Mouse (Mus musculus) hematopoietic stem cell, adult 5-6 weeks (primary cell): Measurements from ENCODE around the gene Syngr2. TPM values are rescaled to one million over a fixed set of nuclear protein-coding genes. Genes with fewer than 3 reads are reported as not detected.
"Not testable (repeated sequence)": the region's sequence is repeated elsewhere in the genome, so short reads cannot be mapped to it uniquely, and the experiment has no call there.

Experiments
- ATAC-seq, 2 experiments: fragments of 125-278 bp in 1 of 2; replicated peaks in 1 of 2; 2 replicates each; pipeline ENCODE4 v1.8.0; 2016 to 2017; ENCODE audit warnings: inconsistent platforms in 2 of 2, mild to moderate bottlenecking in 2 of 2, moderate number of reproducible peaks in 2 of 2, low read depth in 1 of 2, moderate TSS enrichment in 1 of 2; ENCODE audit not compliant: low FRiP score in 2 of 2, poor library complexity in 2 of 2, severe bottlenecking in 2 of 2, insufficient read depth in 1 of 2, low TSS enrichment in 1 of 2
- total RNA-seq: library from RNA; stranded (forward); fragments of 172-1452, 232-1000 nt; gene quantifications from 2 replicates; pipeline ENCODE4 v1.2.3, GENCODE M21; 2017

The Syngr2 gene
- total RNA-seq, 1 experiment from 2014 or later: 81.0 TPM

DNA sequence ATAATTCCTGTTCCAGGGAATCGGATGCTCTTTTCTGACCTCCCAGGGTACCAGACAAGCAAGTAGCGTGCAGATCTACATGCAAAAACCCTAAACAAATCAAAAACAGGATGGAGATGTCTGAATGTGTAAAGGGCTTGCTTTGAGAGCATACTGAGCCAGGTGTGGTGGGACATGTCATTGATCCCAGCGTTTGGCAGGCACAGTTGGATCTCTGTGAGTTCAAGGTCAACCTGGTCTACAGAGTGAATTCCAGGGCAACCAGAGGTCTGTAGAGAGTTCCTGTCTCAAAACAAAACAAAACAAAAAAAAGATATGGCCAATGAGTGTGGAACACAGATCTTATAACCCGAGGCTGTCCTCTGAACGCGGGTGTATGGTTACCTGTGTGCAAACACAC, 13.9 kb downstream of the Syngr2 start:
- no peak for ATAC-seq

DNA sequence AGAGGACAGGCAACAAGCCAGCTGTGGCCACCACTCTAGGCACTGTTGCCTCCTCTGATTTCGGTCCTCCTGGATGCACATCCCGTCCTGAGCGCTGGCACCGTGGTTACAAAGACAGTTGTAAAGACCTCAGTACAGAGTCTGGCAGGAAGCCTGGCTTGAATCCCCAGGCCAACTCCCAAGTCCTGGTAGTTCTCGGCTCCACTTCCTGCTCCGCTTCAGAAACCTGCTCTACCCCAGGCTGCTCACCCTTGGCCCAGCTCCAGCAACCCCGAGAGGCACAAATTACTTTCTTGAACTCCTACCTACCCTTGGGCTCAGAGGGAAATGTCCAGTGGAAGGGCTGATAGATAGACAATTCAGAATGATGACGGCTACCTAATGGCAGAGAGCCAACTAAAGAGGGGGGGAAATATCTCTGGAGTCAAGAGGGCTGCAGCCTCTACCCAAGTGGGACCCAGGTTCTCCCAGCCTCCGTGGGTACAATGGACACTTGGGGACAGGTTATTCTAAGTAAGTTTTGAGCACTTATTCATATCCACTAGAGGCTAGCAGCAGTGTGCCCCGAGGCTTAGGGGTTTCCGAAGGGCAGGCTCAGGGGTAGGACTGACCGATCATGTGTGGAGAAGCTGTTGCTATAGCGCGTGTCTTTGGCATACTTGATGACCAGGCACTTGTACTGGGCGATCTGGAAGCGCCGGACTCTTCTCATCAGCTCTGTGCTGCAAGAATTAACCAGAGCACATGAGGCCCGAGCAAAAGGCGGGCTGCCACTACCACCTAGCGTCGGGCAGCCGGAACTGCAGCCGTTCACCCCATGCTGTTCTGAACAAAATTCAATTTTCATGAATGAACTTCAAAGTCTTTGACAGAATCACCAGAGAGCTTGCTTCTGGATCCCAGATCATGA, 14.8 kb downstream of the Syngr2 start:
- peak; percentile 60 to 67 for ATAC-seq

GRCm38 (mm10) chr11:117825333-117826101, 16.0 kb downstream of the Syngr2 start, which contains the start of the genes Afmid and Tk1:
Afmid (plus strand) TSS chr11:117825924.
Tk1 (minus strand) TSS chr11:117826092.
- peak; percentile 29 to 51 for ATAC-seq

GRCm38 (mm10) chr11:117826164-117826563, 16.7 kb downstream of the Syngr2 start:
- no peak for ATAC-seq

DNA sequence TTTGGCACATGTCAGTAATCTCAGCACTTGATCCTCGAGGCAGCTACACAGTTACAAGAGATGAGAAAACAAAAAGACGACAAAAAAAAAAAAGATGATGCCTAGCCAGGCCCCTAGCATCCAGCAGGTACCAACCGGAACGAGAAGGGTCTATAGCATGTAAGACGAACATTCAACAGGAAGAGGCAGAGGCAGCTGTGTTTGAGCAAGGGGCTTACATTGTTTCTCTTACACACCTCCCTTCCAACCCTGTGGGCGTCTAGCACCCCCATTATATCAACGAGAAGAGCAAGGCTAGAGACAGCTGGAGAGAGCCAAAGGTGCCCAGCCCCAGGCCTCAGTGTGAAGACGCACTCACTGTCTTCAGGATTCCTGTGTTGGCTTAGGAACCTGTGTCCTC, 17.4 kb downstream of the Syngr2 start:
- ATAC-seq: no peak

DNA sequence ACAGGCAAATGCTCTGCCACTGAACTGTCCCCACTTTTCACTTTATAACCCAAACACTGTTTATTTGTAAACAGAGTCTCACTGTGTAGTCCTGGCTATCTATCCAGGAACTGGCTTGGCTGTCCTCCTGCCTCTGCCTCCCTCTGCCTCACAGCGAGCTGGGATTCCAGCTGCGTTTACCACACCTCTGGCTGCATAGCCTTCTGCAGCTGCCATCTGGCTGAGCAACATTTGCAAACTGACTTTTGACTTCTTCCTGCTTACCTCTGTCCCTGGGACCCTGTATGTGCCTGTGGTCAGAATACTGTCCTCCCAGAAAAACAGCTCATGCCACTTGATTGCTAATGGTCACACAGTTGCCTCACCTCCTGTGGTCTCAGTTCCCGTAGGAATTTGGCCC, 17.9 kb downstream of the Syngr2 start:
- no peak for ATAC-seq

GRCm38 (mm10) chr11:117828149-117828887, 18.9 kb downstream of the Syngr2 start:
- no peak for ATAC-seq

GRCm38 (mm10) chr11:117828888-117829604, 19.6 kb downstream of the Syngr2 start:
- no peak for ATAC-seq

DNA sequence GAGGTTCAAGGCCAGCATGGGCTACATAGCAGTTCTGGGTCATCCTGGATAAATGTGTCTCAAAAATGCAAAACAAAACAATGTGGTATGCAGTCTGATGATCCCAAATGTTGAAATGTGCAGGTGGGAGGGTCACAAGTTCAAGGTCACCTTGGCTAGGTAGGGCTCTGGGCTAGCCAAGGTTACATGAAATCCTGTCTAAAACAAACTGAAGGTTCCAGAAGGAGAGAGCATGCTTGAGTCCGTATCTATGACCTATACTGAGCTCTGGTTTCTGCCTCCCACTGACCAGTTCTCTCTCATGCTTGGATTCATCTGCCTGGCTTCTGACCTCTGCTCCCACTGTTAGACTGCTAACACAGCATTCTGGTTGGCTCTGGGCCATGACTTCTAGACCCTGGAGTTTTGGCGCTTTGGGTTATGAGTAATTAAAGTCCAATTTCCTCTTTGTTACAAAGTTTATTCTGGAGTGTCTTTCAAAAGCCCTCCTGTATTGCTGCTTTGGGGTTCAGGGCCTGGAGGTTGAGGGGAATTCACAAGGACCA, 20.3 kb downstream of the Syngr2 start:
- ATAC-seq: no peak

DNA sequence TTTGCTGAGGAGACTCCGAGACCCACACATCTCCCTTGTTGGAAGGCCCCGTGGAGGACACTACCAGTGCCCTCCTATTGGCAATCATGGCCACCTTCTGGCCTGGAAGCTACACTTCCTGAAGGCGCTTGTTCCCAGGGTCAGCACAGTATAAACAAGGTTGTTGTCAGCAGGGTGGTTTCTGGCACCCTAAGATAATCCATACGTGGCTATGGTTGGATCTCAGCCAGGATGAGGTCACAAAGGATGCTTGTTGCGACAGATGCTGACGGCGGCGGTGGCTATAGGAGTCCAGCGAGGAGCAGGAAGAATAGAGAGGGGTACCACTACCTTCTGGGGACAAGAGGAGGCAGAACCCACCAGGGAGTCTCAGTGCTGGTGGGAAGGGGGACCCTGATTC, 20.9 kb downstream of the Syngr2 start:
- no peak for ATAC-seq

GRCm38 (mm10) chr11:117832086-117832969, 22.9 kb downstream of the Syngr2 start:
- ATAC-seq: peak; percentile 87 to 88

DNA sequence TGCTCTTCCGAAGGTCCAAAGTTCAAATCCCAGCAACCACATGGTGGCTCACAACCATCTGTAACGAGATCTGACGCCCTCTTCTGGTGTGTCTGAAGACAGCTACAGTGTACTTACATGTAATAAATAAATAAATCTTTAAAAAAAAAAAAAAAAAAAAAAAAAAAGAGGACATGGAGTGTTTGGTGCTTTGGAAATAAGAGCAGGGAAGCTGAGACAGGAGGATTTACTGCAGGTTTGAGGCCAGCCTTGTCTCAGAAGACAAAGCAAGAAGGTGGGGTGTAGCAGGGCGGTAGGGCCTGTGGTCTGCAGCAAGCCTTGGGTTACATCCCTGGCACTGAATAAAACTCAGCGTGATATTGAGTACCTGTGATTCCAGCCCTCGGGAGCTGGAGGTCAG, 24.0 kb downstream of the Syngr2 start:
- not testable (repeated sequence) for ATAC-seq

- no peak for ATAC-seq
These were observed 24.6 kb downstream of the Syngr2 start for GRCm38 (mm10) chr11:117834086-117834485.

DNA sequence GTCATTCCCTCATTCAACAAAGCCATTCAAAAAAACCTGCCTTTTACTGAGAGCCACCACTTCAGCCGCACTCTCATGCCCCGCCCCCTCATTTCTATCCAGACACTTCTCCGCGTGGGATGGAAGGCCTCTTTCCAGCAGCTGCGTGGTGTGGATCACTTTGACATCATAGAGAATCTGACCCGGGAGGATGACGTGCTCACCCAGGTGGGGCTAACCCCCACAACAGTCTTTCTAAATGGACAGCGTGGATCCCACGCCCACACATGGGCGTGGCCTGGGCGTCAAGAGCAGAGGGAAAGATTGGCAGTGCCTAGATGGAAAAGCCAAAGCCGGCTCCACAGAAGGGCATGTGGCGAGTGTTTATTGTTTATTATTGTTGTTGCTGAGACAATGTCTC, 26.8 kb downstream of the Syngr2 start:
- no peak for ATAC-seq

DNA sequence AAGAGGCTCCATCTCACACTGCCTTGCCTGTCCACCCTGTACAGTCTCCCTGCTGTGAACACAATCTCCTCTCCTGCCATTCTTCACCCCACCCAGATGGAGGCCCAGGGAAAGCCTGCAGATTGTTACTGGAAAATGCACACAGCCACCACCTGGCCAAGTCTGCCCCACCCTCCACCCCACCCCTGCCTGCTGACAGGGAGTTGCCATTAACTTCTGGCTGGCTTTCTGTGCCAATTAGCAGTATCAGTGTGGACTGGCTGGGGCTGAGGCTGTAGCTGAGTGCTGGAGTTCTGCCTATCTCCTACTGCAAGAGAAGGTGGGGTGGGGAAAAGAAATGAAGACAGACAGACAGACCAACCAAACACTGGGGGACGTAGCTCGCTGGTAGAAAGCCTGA, 29.1 kb downstream of the Syngr2 start:
- ATAC-seq: peak; percentile 40 to 46; a peak in 2 of 4 replicates

DNA sequence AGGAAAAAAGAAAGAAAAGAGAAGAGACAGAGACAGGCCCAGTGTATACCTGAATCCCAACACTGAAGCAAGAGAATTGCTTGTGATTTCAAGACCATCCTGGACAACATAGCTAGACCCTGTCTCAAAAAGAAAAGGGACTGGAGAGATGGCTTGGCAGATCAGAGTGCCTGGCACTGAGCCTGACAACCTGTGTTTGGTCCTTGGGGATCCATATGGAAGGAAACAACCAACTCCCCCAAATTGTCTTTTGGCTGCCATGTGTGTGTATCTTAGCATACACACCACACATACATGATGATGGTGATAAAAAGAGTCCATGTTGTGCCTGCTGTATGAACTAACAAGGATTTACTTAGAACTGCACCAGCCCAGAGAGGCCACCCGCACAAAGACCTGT, 29.6 kb downstream of the Syngr2 start:
- 0 out of 4 replicates have a peak, but pooled peaks of 1 of the 2 experiments have one; percentile 13 for ATAC-seq
